29 mouse cellular contexts compared by ENCODE assay signal in the genomic region with DNA sequence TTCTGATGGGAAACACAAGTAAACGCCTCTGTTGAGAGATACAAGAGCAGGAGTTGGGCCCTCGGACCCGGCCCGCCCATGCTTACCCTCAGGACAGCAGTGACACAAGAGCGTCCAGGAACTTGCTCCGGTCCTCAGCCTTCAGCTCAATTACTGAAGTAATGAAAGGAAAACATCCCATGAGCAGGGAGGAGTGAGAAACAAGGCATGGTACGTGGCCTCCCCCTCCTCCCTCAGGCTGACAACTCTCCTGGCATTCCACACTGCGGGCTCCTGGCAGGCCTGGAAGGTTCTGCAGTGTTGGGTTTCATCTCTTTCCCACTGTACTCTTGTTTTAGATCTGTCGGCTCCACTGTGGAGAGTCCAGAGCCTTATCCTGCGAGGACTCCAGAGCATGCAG. TPM values are rescaled to one million over a fixed set of nuclear protein-coding genes. Genes with fewer than 3 reads are reported as not detected.
DNase-seq lines count a peak whose midpoint lies in the region; ATAC-seq lines count a peak whose summit lies in the region.
"Had no signal": no experiment of that assay in that cellular context is flagged by ENCODE, and none has a peak within 500 bp of the region (broad histone marks: within the 10 kb centered on the region; RNA-seq: fewer than 3 reads in every experiment).

No protein-coding gene starts in this region.

- H3K27ac ChIP-seq in kidney, embryonic 15.5 days = peak overlapping the region; percentile 77
- H3K27ac ChIP-seq: embryonic facial prominence, embryonic 12.5 days; embryonic facial prominence, embryonic 15.5 days; forebrain, embryonic 13.5 days; heart, adult 2 months; heart, embryonic 10.5 days; heart, embryonic 13.5 days; hindbrain, embryonic 12.5 days; hindbrain, embryonic 15.5 days had no signal

- 65% methylated on average over 10 of the region's 10 CpGs for WGBS in kidney, embryonic 15.5 days

- DNase-seq in heart, adult 11 months = peak; percentile 80
- no peak for DNase-seq in heart, postnatal 10 days
- DNase-seq in kidney, adult 11 months = no peak
- DNase-seq in kidney, postnatal 4 days = peak; percentile 58 to 74
- no peak for DNase-seq in kidney, postnatal 10 days
- DNase-seq: adrenal gland, adult 2 months; adrenal gland, postnatal 14 days; cerebellum, adult 11 months; cerebellum, adult 2 months; cerebellum, adult 9-11 months; cerebellum, postnatal 25 days; gastrocnemius, postnatal 25 days; heart, adult 2 months had no signal

- ATAC-seq in kidney, embryonic 15.5 days (replicated peaks; ENCODE audit: low FRiP score) = peak; percentile 82
- ATAC-seq: CD4-positive, CD25-positive, alpha-beta regulatory T cell, adult 4 months; forebrain, embryonic 13.5 days; forebrain, embryonic 16.5 days had no signal

- H3K36me3 ChIP-seq in kidney, embryonic 15.5 days = peaks cover 54% of the 10 kb centered on the region
- H3K36me3 ChIP-seq: hindbrain, embryonic 15.5 days had no signal

- intact Hi-C loops in heart, postnatal 10 days (cut with DNase I) = no loop called here

- H3K9ac ChIP-seq in kidney, embryonic 15.5 days = no peak overlapping the region
- H3K9ac ChIP-seq: embryonic facial prominence, embryonic 12.5 days; embryonic facial prominence, embryonic 15.5 days; forebrain, embryonic 13.5 days; heart, embryonic 13.5 days; hindbrain, embryonic 12.5 days; hindbrain, embryonic 15.5 days had no signal

- H3K4me3 ChIP-seq in kidney, embryonic 15.5 days (replicated peaks) = no peak overlapping the region
- H3K4me3 ChIP-seq: embryonic facial prominence, embryonic 12.5 days; embryonic facial prominence, embryonic 15.5 days; forebrain, embryonic 13.5 days; heart, adult 2 months; heart, embryonic 10.5 days; heart, embryonic 13.5 days; hindbrain, embryonic 12.5 days; hindbrain, embryonic 15.5 days had no signal

- H3K27me3 ChIP-seq in kidney, embryonic 15.5 days = peaks cover 26% of the 10 kb centered on the region

- H3K4me1 ChIP-seq in kidney, embryonic 15.5 days = peaks cover 36% of the 10 kb centered on the region

- H3K4me2 ChIP-seq in kidney, embryonic 15.5 days = no peak overlapping the region
- H3K4me2 ChIP-seq: embryonic facial prominence, embryonic 12.5 days; embryonic facial prominence, embryonic 15.5 days; forebrain, embryonic 13.5 days; heart, embryonic 13.5 days; hindbrain, embryonic 12.5 days; hindbrain, embryonic 15.5 days had no signal

- H3K9me3 ChIP-seq in kidney, embryonic 15.5 days (replicated peaks) = no peaks in the 10 kb centered on the region
- H3K9me3 ChIP-seq: embryonic facial prominence, embryonic 12.5 days; embryonic facial prominence, embryonic 15.5 days; forebrain, embryonic 13.5 days; heart, embryonic 10.5 days; heart, embryonic 13.5 days; hindbrain, embryonic 12.5 days; hindbrain, embryonic 15.5 days had no signal

RNA-seq across cellular contexts. Expression of gene Cldn5, which starts 5.2 kb away (rescaled TPM):
- 10 to 100 TPM; 79.8 to 90.1 TPM for total RNA-seq in heart, postnatal 10 days (2021)
- 93.2 and 99.2 TPM in 2 replicates for polyA plus RNA-seq in kidney, embryonic 15.5 days (2015; fragmentation: Nextera tagmentation; extraction: Ambion mirVana)
- total RNA-seq: common myeloid progenitor, adult 5-6 weeks; MEL had no signal
- polyA plus RNA-seq: CD4-positive, CD25-positive, alpha-beta regulatory T cell, adult 4 months had no signal

RNA-seq across cellular contexts. Expression of gene Ufd1, which starts 29.8 kb away (rescaled TPM):
- 10 to 100 TPM; 65.5 to 69.2 TPM for total RNA-seq in heart, postnatal 10 days (2021)
- polyA plus RNA-seq in kidney, embryonic 15.5 days (2015; fragmentation: Nextera tagmentation; extraction: Ambion mirVana) = 87.0 and 101 TPM in 2 replicates

RNA-seq across cellular contexts. Expression of gene Cdc45, which starts 30.0 kb away (rescaled TPM):
- total RNA-seq in heart, postnatal 10 days (2021) = 1 to 10 TPM; 8.6 to 9.9 TPM
- 47.6 and 54.0 TPM in 2 replicates for polyA plus RNA-seq in kidney, embryonic 15.5 days (2015; fragmentation: Nextera tagmentation; extraction: Ambion mirVana)

RNA-seq across cellular contexts. Expression of gene 2510002D24Rik, which starts 54.6 kb away (rescaled TPM):
- 10 to 100 TPM; 20.3 to 20.8 TPM for total RNA-seq in heart, postnatal 10 days (2021)
- 41.3 and 47.7 TPM in 2 replicates for polyA plus RNA-seq in kidney, embryonic 15.5 days (2015; fragmentation: Nextera tagmentation; extraction: Ambion mirVana)

RNA-seq across cellular contexts. Expression of gene Gm28539, which starts 54.6 kb away (rescaled TPM):
- total RNA-seq in heart, postnatal 10 days (2021) = 1 to 10 TPM; 1.2 to 1.5 TPM
- polyA plus RNA-seq in kidney, embryonic 15.5 days (2015; fragmentation: Nextera tagmentation; extraction: Ambion mirVana) = not detected in 2 replicates
- total RNA-seq: common myeloid progenitor, adult 5-6 weeks; hematopoietic stem cell, adult 5-6 weeks had no signal
- polyA plus RNA-seq: C2C12; CD4-positive, CD25-positive, alpha-beta regulatory T cell, adult 4 months; embryonic facial prominence, embryonic 12.5 days; embryonic facial prominence, embryonic 15.5 days; forebrain, embryonic 13.5 days; forebrain, embryonic 16.5 days; gonadal fat pad, adult 2 months; heart, adult 2 months; heart, embryonic 10.5 days; heart, embryonic 13.5 days; heart, embryonic 16.5 days; hindbrain, embryonic 12.5 days had no signal

Comparison
In these comparisons a context has a peak if more than half of its experiments do, and no peak if none do; other contexts are left out.
1. DNase-seq: peak in heart, adult 11 months (single experiment) and kidney, postnatal 4 days (2 of 2); none in heart, postnatal 10 days (0 of 2), kidney, adult 11 months (single experiment) and kidney, postnatal 10 days (single experiment).